Mouse (Mus musculus) liver, embryonic 12.5 days (tissue): ENCODE results near the gene Prph. TPM values are rescaled to one million over a fixed set of nuclear protein-coding genes. Genes with fewer than 3 reads are reported as not detected.

Experiments
- ATAC-seq: fragments of 200-750 bp; cut with Nextera tagmentation; 2 replicates; pipeline ENCODE4 v1.8.0; 2017; ENCODE audit warnings: moderate number of reproducible peaks, mild to moderate bottlenecking, moderate library complexity
- H3K27ac ChIP-seq: fragments of 300-500 bp; sonication (generic); 2 replicates; pipeline ENCODE4 v1.5.1; 2016; ENCODE audit warnings: mild to moderate bottlenecking
- H3K27me3 ChIP-seq: fragments of 300-500 bp; sonication (generic); replicated peaks from 2 replicates; pipeline ENCODE4 v1.6.1; 2016; ENCODE audit warnings: mild to moderate bottlenecking, moderate library complexity
- H3K36me3 ChIP-seq: fragments of 300-500 bp; sonication (generic); 2 replicates; pipeline ENCODE4 v1.6.1; 2016; ENCODE audit warnings: mild to moderate bottlenecking, moderate library complexity
- H3K4me1 ChIP-seq: fragments of 300-500 bp; sonication (generic); 2 replicates; pipeline ENCODE4 v1.6.1; 2016
- H3K4me2 ChIP-seq: fragments of 300-500 bp; sonication (generic); 2 replicates; pipeline ENCODE4 v1.6.1; 2016; ENCODE audit warnings: mild to moderate bottlenecking, moderate library complexity
- H3K4me3 ChIP-seq: fragments of 300-500 bp; sonication (generic); 2 replicates; pipeline ENCODE4 v1.5.1; 2016; ENCODE audit warnings: mild to moderate bottlenecking, moderate library complexity
- H3K9ac ChIP-seq: fragments of 300-500 bp; sonication (generic); 2 replicates; pipeline ENCODE4 v1.6.1; 2016; ENCODE audit warnings: mild to moderate bottlenecking, moderate library complexity
- H3K9me3 ChIP-seq: fragments of 300-500 bp; sonication (generic); replicated peaks from 2 replicates; pipeline ENCODE4 v1.6.1; 2016; ENCODE audit warnings: mild to moderate bottlenecking, moderate library complexity
- WGBS: fragments of 180-500 bp; shearing (Covaris S2); methylation state at CpG from one replicate; pipeline ENCODE4 v1.1.7; 2016; ENCODE audit not compliant: insufficient replicate concordance; 5-methylcytosine and 5-hydroxymethylcytosine counted together
- polyA plus RNA-seq: library from polyadenylated mRNA; unstranded; fragments of >200 nt; fragmentation: Nextera tagmentation; extraction: Ambion mirVana; gene quantifications from 2 replicates; pipeline ENCODE4 v1.2.1, GENCODE M21; 2016

The Prph gene
- polyA plus RNA-seq, 1 experiment from 2014 or later = 0.89 TPM

DNA sequence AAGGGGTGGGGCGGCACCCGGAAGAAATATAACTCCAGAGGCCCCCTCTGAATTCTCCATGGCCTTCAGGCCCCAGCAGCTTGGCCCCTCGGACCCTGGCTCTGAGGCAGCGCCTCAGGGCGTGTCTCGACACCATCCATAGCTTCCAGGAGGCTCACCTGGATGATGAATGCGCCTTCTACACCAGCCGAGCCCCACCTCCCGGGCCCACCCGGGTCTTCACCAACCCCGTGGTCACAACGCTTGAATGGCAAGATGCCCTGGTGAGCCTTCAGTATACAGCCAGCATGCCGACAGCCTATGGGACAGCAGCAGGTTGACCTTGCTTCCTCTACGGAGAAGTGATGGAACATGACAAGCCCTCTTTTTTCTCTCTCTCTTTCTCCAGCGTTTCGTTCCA is 27.9 kb downstream of the Prph start:
- WGBS = 91% methylated on average over 16 of the region's 16 CpGs
- ATAC-seq = no peak
- H3K27ac ChIP-seq = no peak overlapping the region
- H3K27me3 ChIP-seq = peaks cover 50% of the 10 kb centered on the region
- peaks cover 22% of the 10 kb centered on the region for H3K4me1 ChIP-seq
- no peak overlapping the region for H3K9ac ChIP-seq
- no peak overlapping the region for H3K4me3 ChIP-seq
- H3K36me3 ChIP-seq = peaks cover 60% of the 10 kb centered on the region
- H3K9me3 ChIP-seq = no peaks in the 10 kb centered on the region
- no peak overlapping the region for H3K4me2 ChIP-seq

DNA sequence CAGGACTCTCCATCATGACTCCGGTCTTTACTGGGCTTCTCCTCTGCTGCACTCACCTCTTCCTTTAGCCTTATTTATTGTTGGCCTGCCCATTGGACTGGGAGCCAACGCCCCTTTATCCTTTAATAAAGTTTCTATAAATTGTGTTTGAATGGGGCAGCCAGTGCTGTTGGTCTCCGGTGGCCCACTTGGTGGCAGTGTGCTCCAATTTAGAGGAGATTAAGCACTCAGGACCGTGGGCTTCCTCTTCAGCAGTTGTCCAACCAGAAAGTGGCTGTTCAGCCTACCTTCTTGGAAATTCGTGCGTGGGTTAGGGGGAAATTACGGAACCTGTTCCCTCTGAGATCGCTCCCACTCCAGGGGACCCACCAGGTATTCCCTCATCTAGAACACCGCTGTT is 28.3 kb downstream of the Prph start:
- Histone ChIP-seq H3K36me3 (peaks cover 56% of the 10 kb centered on the region), H3K27me3 (peaks cover 54% of the 10 kb centered on the region), H3K9me3 (no peaks in the 10 kb centered on the region), H3K4me3 (no peak overlapping the region), H3K27ac (no peak overlapping the region), H3K9ac (no peak overlapping the region), H3K4me2 (no peak overlapping the region), H3K4me1 (peaks cover 22% of the 10 kb centered on the region)
- WGBS = 62% methylated on average over 9 of the region's 9 CpGs
- ATAC-seq = no peak

DNA sequence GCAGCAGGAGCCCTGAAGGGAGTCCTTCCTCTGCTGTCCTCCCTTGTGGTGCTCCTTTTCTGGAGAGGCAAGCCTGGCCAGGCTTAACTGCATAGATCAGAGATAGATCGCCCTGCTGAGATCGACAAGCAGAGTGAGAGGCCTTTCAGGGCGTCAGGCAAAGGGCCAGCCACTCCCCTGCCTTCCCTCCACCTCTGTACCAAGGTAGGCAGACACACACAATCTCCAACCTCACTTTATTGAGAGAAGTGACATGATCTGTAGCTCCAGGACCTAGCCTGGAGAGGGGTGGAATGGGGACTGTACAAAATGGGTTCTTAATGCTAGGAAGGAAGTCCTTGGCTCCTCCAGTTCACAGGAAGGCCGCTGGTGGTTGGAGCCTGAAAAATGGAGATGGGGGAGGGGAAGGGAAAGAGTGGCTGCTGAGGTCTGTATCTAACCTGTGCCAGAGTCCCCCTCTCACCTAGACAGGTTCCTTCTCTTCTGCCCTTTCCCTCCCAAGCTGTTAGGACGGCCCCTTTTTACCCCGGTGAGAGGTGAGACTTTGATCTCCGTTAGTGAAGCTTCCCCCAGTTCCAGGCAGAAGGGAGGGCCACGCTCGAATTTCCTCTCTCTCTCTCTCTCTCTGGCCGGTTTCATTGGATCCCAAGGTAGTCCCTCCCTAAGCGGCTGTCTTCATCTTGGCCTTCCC is 29.0 kb downstream of the Prph start:
- Histone ChIP-seq H3K4me1 (peaks cover 28% of the 10 kb centered on the region), H3K4me3 (0 out of 2 replicates have a peak overlapping the region, but pooled peaks have one; percentile 15), H3K27me3 (peaks cover 62% of the 10 kb centered on the region), H3K4me2 (peak overlapping the region; percentile 26; the same call in 1 of the 2 replicates), H3K9me3 (no peaks in the 10 kb centered on the region), H3K9ac (no peak overlapping the region), H3K27ac (no peak overlapping the region), H3K36me3 (peaks cover 48% of the 10 kb centered on the region)
- 16% methylated on average over 11 of the region's 11 CpGs for WGBS
- no peak for ATAC-seq

GRCm38 (mm10) chr15:99084618-99085017 is 29.6 kb downstream of the Prph start:
- H3K9me3 ChIP-seq = no peaks in the 10 kb centered on the region
- no peak overlapping the region for H3K27ac ChIP-seq
- 0 out of 2 replicates have a peak overlapping the region, but pooled peaks have one; percentile 15 for H3K4me3 ChIP-seq
- H3K4me2 ChIP-seq = peak overlapping the region; percentile 26; the same call in 1 of the 2 replicates
- WGBS = 24% methylated on average over 19 of the region's 19 CpGs
- ATAC-seq = no peak
- H3K27me3 ChIP-seq = peaks cover 68% of the 10 kb centered on the region
- peaks cover 42% of the 10 kb centered on the region for H3K36me3 ChIP-seq
- peaks cover 30% of the 10 kb centered on the region for H3K4me1 ChIP-seq
- no peak overlapping the region for H3K9ac ChIP-seq

DNA sequence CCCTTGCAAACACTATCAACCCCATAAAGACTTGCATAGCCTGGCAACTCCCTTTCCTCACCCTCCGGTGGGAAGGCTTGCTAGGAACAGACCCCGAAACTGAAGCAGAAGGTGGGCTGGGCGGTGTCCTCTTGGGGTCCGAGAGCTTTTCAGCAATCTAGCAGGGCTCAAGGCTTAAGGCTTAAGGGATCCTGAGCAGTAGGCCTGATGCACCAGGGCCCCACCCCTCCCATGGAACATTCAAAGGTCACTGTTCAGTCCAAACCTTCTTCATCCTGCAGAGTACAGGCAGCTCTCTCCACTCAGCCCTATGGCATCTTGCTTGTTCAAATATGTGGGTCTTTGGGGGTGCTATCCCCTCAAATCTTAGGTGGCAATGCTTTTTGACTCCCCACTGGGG is 31.0 kb downstream of the Prph start:
- H3K36me3 ChIP-seq = peaks cover 28% of the 10 kb centered on the region
- H3K4me3 ChIP-seq = no peak overlapping the region
- no peak for ATAC-seq
- no peak overlapping the region for H3K27ac ChIP-seq
- no peaks in the 10 kb centered on the region for H3K9me3 ChIP-seq
- WGBS = 70% methylated on average over 4 of the region's 4 CpGs
- H3K9ac ChIP-seq = no peak overlapping the region
- H3K4me1 ChIP-seq = peaks cover 30% of the 10 kb centered on the region
- no peak overlapping the region for H3K4me2 ChIP-seq
- peaks cover 82% of the 10 kb centered on the region for H3K27me3 ChIP-seq

DNA sequence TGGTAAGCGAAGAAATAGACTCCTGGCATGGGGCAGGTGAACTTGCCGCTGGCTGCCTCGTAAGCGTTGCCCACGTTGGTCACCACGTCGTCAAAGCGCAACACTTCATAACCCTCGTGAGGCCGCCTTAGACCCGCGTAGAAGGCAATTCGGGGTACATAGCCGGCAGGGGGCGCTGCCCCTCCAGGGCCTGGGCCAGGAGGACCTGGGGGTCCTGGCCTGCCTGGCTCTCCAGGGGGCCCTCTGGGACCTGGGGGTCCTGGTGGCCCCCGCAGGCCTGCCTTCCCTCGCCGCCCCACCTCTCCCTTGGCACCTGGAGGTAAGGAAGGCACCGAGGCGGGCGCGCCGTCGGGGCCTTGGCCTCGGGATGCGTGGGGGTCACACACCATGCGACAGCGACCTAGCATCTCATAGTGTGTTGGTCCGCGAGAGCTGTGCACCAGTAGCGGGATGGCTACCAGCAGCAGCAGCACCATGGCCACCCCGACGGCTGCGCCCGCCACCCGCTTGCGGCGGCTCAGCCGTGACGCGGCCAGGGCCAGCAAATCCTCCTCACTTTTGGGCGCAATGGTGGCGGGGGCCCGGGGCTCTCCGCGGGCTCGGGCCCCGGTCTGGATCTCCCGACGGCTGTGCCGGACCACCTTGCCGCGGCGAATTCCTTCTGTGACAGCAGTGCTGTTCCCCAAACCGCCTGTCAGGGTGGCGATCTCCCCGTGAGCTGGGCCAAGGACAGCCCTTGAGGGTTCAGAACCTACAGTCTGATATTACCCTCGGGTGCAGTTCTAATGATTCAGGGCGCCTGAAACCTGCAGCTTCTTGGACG is 32.5 kb downstream of the Prph start, which contains the start of gene C1ql4:
TSS of gene C1ql4 (minus strand) at position 565 of the 823 bp plus-strand sequence.
- no peaks in the 10 kb centered on the region for H3K9me3 ChIP-seq
- no peak within 1 kb of the TSS for H3K27ac ChIP-seq
- peak; percentile 24; the same call in 1 of the 2 replicates for ATAC-seq
- peak within 1 kb of the TSS; percentile 26 for H3K4me3 ChIP-seq
- peaks cover 14% of the 10 kb centered on the region for H3K36me3 ChIP-seq
- 12% methylated on average over 58 of the region's 60 CpGs for WGBS
- H3K4me2 ChIP-seq = peak within 1 kb of the TSS; percentile 51
- peaks cover 30% of the 10 kb centered on the region for H3K4me1 ChIP-seq
- no peak within 1 kb of the TSS for H3K9ac ChIP-seq
- peaks cover 96% of the 10 kb centered on the region for H3K27me3 ChIP-seq

DNA sequence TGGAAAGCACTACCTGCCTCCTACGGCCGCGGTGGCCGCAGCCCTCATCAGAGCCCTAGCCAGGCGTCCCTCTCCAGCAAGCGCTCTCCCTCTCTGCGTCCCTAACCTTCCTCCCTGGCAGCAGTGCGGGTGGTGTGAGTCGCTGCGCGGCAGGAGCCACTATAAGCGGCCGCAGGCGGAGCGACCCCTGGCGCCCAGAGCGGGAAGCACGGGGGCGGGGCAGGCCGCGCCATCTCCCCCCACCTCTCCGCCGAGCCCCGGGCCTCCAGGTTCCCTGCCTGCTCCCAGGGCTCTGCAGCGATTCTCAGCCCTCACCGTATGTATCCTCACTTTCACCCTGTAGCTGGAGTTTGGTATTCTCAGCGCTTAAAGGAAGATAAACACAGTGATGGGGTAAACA is 33.3 kb downstream of the Prph start:
- Histone ChIP-seq H3K27ac (no peak overlapping the region), H3K4me2 (peak overlapping the region; percentile 51), H3K4me3 (peak overlapping the region; percentile 26), H3K27me3 (peaks cover 100% of the 10 kb centered on the region), H3K36me3 (peaks cover 6% of the 10 kb centered on the region), H3K9ac (no peak overlapping the region), H3K9me3 (no peaks in the 10 kb centered on the region), H3K4me1 (peaks cover 28% of the 10 kb centered on the region)
- peak; percentile 57 for ATAC-seq
- 1% methylated on average over 27 of the region's 27 CpGs for WGBS

GRCm38 (mm10) chr15:99089069-99089468 is 34.1 kb downstream of the Prph start:
- 0 out of 2 replicates have a peak overlapping the region, but pooled peaks have one; percentile 26 for H3K4me3 ChIP-seq
- H3K27me3 ChIP-seq = peaks cover 100% of the 10 kb centered on the region
- H3K4me1 ChIP-seq = peaks cover 27% of the 10 kb centered on the region
- no peak overlapping the region for H3K27ac ChIP-seq
- no peaks in the 10 kb centered on the region for H3K9me3 ChIP-seq
- 9% methylated on average over 14 of the region's 14 CpGs for WGBS
- no peak for ATAC-seq
- no peak overlapping the region; the same call in 1 of the 2 replicates for H3K9ac ChIP-seq
- H3K36me3 ChIP-seq = no peaks in the 10 kb centered on the region
- H3K4me2 ChIP-seq = peak overlapping the region; percentile 51

- Histone ChIP-seq H3K4me2 (peak within 1 kb of the TSS; percentile 68), H3K4me3 (peak within 1 kb of the TSS; percentile 48), H3K4me1 (peaks cover 39% of the 10 kb centered on the region), H3K9me3 (no peaks in the 10 kb centered on the region), H3K27me3 (peaks cover 100% of the 10 kb centered on the region), H3K36me3 (no peaks in the 10 kb centered on the region), H3K27ac (no peak within 1 kb of the TSS), H3K9ac (no peak within 1 kb of the TSS)
- WGBS = 36% methylated on average over 8 of the region's 8 CpGs
- ATAC-seq = no peak
These were observed 37.9 kb downstream of the Prph start, which contains the start of gene Dnajc22 for GRCm38 (mm10) chr15:99092870-99093269. Dnajc22 (plus strand) TSS chr15:99093170.

DNA sequence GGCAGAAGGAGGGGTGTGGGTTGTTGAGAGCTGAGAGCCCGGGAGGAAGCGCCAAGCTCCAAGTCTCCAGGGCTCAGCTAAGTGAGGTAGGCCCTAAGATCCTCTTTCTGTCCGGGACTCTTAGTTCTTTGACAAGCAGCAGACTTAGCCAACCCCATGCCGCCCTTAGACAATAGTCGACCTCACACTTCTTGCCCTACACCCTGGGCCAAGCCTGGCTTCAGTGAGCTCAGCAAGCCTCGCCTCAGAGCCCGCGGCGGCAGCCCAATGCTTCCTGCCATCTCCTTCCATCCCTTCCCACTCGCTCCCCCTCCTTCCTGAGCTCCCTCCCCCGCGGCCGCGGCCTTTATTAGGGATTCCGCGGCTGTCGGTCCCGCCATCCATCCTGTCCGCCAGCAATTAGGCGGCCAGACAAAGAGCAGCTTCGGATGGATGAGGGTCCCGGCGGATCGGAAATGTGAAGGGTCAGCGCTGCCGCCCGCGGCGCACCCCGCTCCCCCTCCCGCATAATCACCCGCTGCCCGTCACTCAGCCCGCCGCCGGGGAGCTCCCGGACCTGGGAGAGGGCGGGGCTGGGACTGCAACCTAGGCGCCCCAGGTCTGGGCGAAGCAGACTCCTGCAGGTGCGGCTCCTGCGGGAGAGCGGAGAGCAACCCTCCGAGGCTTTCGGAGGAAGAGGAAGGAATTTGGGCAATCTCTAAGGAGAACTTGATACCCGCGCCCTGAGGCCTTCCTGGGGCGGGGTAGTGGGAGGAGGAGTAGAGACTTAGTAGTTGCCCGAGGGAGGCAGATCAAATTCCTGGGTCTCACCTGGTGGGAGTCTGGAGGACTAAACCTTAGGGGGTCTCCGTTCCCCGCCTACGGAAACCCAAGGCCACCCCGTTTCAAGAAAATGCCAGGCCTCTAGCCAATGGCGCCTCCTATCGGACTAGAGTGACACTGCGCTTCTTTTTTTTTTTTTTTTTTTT is 38.6 kb downstream of the Prph start:
- 1% methylated on average over 56 of the region's 56 CpGs for WGBS
- H3K27ac ChIP-seq = no peak overlapping the region
- no peaks in the 10 kb centered on the region for H3K9me3 ChIP-seq
- no peak overlapping the region for H3K9ac ChIP-seq
- ATAC-seq = no peak; the same call in 1 of the 2 replicates
- H3K27me3 ChIP-seq = peaks cover 100% of the 10 kb centered on the region
- H3K36me3 ChIP-seq = no peaks in the 10 kb centered on the region
- peak overlapping the region; percentile 48 for H3K4me3 ChIP-seq
- peaks cover 39% of the 10 kb centered on the region for H3K4me1 ChIP-seq
- peak overlapping the region; percentile 68 for H3K4me2 ChIP-seq

- Histone ChIP-seq H3K27me3 (peaks cover 100% of the 10 kb centered on the region), H3K27ac (no peak overlapping the region), H3K4me2 (no peak overlapping the region), H3K36me3 (no peaks in the 10 kb centered on the region), H3K9me3 (no peaks in the 10 kb centered on the region), H3K4me1 (peaks cover 36% of the 10 kb centered on the region), H3K9ac (no peak overlapping the region), H3K4me3 (no peak overlapping the region)
- WGBS = 4% methylated on average over 27 of the region's 27 CpGs
- no peak for ATAC-seq
These were observed 39.8 kb downstream of the Prph start for GRCm38 (mm10) chr15:99094631-99095270.
